Mouse (Mus musculus): ENCODE data around the gene Rimkla.
"Not testable (repeated sequence)": the region's sequence is repeated elsewhere in the genome, so short reads cannot be mapped to it uniquely, and the experiment has no call there.

Rimkla gene

DNA sequence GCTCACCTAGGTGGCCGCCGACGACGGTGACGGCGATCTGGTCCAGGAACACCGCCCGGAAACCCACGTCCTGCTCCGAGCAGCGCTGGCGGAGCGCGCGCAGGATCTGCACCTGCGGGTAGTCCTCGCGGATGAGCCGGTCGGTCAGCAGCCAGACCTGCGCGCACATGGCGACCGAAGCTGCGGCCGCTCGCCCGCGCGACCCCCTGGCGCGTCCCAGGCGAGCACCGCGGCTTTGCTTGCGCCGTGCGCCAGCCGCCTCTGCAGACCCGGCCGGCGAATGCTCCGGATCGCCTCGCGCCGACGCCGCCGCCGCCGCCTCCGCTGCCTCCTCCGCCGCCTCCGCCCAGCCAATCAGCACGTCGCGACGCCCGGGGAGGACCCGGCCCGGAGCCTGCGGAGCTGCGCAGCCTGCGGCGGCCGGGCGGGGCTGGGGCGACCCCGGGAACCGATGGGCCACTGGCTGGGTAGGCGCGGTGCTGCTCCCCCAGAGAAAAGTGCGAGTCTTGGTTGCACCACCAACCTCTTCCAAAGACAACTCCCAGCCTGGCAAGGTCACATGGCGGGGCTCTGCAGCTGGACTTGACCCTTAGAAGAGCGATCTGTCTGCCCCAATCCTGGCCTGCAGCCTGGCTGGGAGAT lies at the start of gene Rimkla:
Rimkla (minus strand) TSS at position 338 of the 642 bp plus-strand sequence.
- DNase-seq (ENCODE audit: low spot score), result no peak

DNA sequence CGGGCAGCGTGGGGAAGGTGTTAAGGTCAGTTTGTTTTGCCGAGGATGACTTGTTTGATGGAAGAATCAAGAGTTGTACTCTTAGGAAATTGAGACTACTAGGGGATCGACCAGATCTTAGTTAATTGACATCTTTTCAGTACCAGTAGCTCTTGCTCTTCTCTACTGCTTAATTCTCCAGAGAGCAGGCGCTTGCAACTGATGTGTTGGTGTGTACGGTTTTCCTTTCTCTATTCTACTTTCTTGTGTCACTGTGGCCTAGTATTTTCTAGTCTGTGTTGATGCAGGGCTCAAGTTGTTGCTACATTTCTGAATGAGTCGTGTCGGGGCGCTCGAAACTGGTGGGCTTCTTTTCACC lies 48.1 kb upstream of the Rimkla start:
- no peak for DNase-seq (ENCODE audit: low spot score)

DNA sequence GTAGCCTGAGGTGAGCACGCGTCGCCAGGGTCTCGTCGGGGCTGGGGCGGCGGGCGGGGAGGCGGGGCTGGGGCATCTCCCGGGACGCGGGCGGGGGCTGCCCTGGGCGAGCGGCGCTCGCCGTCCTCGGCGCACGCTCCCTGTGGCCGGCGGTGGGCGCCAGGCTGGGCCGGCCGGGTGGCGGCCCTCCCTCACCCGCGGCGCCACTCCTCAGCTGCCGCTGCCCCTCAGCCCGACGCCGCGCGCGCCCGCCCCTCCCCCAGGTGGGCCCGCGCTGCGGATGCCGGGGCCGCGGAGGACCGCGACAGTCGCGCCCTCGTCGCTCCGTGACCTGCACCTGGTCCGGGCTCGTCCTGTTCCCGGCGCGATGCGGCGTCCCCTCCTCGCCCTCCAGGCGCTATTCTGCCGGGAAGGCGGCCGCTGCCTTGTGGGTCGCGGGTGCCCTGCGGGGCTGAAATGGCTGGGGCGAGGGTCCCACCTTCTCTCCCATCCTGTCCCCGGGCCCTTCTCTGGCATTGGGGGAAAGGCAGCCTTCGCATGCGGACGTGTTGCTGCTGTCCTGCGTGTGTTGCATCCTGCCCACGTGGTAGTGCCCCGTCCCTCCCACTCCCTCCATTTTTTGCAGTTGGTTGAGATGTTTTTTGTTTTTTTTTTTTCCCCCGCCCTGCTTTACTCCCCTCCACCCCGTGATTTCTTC lies 47.6 kb upstream of the Rimkla start:
- no peak for DNase-seq (ENCODE audit: low spot score)

DNA sequence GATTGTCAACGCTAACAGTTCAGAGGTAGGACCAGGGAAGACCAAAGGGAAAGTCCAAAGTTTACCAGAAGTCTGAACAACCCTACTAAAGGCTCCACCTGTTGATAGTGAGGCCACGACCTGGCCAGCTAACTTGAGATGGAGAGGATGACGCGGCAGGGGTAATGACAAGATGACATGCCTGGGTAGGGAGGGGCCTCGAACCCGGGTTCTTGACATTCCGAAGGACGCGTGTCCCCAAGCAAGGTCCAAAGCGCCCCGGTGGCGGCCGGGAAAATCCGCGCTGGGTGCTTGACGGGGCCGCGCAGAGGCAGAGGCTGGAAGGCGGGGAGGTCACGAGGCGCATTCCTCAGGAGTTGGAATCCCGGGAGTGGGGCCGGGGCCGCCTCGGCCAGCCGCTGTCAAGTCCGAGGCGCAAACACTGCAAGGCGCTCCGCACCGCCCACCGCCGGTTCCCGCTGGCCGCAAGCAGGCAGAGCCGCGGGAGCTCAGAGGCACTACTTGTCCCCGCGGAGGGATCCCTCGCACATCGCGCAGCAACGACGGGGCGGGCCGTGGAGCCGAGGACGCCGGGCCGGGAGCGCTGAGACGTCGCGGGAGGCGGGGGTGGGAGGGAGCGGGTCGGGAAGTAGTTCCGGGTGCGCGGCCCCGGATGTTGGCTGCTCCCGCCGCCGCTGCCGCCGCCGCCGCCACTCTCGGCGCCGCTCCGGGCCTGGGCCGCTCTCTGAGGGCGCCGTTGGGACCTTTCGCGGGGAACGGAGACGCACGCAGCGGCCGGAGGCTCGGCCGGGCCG lies 46.8 kb upstream of the Rimkla start, which contains the start of gene Frg2f1:
Frg2f1 (minus strand) TSS at position 499 of the 794 bp plus-strand sequence.
- peak; percentile 74 for DNase-seq (ENCODE audit: low spot score)

DNA sequence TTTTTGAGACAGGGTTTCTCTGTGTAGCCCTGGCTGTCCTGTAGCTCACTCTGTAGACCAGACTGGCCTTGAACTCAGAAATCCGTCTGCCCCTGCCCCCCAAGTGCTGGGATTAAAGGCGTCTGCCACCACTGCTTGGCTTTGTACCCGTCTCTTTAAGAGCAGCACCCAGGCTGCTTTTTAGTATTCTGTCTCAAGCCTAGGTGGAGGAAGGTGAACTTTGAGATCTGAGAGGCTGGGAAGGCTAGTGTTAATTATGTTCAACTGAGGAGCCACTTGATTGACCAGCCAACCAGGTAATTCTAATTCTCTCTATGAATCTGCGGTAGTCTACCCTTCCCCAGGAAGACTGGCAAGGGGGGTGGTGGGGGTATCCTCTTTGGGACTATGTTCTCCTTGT lies 45.0 kb upstream of the Rimkla start:
- no peak for DNase-seq (ENCODE audit: low spot score)

DNA sequence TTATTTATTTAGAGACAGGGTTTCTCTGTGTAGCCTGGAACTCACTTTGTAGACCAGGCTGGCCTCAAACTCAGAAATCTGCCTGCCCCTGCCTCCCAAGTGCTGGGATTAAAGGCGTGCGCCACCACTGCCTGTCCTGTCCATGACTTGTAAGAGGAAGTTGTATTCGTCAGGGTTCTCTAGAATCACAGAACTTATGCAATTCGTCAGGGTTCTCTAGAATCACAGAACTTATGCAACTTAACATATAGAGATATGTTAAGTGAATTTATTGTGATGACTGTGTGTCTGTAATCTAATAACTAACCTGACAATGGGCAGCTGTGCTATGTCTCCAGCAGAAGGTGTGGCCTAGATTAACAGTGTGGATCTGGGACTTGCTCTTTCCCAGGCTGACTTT lies 44.2 kb upstream of the Rimkla start, which contains the start of gene Foxj3:
Foxj3 (plus strand) TSS at position 390 of the 400 bp plus-strand sequence.
- DNase-seq (ENCODE audit: low spot score), result not testable (repeated sequence)

DNA sequence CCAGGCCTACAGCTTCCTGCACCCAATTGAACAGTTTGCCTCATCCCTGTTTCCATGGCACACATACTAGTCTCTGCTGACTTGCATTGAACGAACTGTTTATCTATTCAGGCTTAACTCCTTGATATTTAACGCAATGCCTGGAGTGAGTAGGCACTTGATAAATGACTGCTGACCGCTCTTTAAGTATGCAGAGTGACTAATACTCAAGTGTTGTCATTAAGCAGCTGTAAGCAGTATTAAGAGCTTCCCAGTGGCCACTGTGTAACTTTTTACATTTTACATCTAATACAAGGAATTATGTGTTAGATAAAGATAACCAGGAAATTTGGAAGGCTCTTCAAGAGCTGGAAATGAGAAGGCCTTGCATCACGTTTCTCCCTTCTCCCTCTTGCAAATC lies 42.7 kb upstream of the Rimkla start:
- no peak for DNase-seq (ENCODE audit: low spot score)

DNA sequence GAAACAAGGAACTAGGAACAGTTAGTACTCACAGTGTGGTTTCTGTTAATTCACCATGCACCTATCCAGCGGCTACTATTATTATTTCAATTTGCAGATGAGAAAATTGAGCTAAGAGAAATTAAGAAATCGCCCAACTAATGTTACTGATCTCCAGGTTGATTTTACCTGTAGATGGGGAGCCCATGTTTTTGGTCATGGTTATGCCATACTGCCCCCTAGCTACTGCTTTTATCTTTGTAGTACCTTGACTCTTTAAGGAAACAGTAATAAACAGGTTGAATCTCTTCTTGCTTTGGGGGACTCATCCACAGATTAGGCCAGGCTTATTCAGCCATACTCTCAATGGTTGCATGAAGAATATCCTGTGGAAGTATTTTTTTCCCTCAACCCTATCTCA lies 39.4 kb upstream of the Rimkla start:
- no peak for DNase-seq (ENCODE audit: low spot score)

DNA sequence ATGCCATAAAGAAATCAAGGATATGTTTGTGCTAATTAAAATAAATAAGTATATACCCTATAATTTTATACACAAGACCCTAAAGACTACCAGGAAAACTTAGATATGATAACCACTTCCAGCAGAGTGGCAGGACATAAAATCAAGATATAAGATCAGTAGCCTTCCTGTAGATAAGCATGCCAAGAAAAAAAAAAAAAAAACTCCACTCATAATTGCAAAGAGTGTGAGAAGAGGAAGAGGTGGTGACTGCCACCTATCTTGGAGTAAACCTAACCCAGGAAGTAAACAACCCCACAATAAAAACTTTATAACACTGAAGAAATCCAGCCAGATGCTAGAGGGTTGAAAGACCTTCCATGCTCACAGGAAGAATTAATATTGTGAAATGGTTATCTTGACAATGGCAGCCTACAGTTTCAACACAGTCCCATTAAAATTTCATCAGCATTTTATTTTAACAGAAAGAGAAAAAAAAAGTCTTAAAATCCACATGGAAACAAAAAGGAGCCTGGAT lies 34.0 kb upstream of the Rimkla start:
- DNase-seq (ENCODE audit: low spot score), result no peak

DNA sequence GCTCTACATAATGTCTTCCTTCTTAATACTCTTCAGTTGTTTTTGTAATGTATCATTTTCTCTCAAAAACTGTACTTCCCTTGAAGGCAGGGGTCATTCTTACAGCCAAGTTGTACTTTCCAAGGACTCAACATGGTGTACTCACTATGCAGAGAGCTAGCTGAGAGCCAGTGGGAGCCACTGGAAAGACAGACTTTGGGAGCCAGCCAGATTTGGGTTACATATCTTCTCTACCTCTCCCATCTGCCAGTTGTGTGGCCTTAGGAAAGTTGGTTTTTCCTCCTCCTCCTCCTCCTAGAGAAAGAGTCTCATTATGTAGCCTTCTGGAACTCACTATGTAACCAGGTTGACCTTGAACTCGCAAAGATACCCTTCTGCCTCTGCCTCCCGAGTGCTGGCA lies 32.0 kb upstream of the Rimkla start:
- no peak for DNase-seq (ENCODE audit: low spot score)

DNA sequence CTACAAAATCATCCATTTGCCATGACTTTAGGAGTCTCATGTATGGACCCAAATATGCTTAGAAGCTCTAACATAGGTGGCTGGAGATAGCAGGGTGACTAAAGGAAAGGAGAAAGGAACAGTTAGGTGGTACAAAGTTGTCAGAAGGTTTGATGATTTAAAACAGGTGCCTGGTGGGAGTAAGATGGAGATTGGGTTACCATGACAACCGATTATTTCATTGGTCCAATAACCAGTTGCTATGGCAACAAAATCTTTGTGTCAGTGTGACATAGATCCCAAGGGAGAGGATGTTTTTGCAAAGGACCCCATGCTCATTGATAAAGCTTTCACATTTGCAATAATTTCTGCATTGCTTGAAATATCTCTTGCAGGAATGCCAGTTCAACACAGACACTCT lies 31.6 kb upstream of the Rimkla start:
- peak; percentile 49 for DNase-seq (ENCODE audit: low spot score)

DNA sequence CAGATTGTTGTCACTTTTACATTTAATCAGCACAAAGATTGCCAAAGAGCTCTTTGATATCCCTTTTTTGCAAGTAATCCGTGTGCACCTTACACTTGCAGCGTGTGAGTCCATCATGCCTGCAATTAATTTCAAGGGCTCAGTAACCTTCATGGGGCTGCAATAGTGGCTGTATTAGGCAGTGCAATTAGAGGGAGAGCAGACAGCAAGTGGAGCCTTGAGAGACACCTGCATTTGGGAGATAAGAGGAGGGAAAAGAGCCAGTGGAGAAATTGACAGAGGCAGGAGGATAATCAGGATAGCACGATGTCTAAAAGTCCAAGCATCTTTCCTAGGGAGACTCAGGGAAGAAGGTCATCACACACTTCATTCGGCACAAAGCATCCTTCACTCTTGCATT lies 31.1 kb upstream of the Rimkla start:
- no peak for DNase-seq (ENCODE audit: low spot score)

DNA sequence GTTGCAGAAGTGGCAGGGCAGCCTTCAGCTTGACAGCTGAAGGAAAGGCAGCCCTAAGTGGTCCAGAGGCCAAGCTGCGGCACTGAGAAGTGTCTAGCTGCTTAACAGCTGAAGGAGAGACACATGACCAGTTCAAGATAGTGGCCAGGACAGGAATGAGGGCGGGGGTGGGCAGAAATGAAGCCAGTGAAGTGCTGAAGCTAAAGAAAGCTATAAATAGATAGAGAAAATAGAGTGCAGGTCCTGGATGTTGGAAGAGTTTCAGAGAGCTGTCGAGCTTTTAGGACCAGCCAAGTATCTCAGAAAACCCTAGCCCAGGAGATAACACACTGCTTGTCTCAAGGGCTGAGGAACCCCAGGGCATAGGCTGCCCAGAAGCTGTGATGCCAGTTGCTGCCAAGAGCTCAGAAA lies 20.3 kb upstream of the Rimkla start:
- DNase-seq (ENCODE audit: low spot score), result no peak

DNA sequence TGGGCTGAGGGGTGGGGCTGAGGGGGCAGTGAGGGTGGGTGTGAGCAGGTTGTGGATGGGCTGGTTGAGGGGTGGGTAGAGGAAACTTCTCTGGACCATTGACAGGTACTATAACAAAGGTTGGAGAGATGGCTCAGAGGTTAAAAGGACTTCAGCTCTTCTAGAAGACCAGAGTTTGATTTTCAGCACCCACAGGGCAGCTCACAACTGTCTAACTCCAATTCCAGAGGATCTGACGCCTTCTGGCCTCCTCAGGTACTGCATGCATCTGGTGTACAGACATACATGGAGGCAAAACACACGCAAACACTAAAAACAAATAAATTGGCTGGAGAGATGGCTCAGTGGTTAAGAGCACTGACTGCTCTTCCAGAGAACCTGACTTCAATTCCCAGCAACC lies 19.2 kb upstream of the Rimkla start:
- DNase-seq (ENCODE audit: low spot score), result no peak

DNA sequence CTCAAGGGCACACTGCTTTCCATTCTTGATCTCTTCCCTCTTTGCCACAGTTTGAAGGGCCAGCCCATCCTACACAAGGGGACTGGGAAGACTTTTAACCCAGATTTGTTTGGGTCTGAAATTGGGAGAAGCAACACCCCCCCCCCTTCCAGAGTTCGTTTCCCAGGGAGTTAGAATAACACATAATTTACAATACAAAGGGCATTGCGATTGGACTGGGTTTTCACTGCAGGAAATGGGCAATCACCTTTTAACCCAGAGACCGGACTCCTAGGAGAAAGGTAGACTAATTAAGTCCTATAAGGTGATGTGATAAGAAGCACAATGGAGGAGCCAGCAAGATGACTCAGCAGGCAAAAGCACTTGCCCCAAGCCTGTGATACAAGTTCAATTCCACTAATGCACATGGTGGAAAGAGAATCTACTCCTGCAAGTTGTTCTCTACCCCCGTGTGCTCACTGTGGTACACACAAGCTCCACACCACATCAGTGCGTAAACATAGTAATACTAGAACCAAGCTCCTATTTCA lies 6.0 kb upstream of the Rimkla start:
- no peak for DNase-seq (ENCODE audit: low spot score)

DNA sequence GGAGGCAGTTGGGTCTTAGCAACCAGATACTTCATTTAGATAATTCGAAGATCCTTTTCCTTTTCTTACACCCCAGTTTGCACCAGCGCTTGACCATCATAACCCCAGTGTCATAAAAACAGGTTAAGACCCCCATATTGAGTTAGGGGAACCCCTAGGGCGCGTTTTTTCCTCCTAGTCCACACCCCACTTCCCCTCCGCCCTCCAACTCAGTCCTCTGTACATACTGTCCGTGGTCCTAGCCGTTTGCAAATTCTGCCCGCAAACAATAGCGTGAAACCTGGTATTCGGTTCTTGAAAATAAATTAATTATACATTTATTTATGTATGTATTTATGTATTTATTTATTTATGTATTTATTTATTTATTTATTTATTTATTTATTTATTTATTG lies 502 bp upstream of the Rimkla start:
- no peak for DNase-seq (ENCODE audit: low spot score)

DNA sequence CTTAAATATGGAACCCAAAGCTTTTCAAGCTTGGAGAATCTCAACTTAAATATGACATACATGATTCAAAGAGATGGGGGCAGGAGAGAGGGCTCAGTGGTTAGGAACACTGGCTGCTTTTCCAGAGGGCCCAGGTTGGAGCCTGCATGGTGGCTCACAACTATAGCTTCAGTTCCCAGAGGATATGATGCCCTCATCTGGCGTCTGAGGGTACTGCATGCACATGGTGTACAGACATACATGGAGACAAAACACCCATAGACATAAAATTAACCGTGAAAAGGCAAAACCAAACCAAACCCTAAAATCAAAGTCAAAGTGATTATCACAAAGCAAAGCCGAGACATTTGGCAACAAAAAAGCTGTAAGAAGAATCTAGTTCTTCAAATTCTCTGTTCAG lies 1.6 kb downstream of the Rimkla start:
- no peak for DNase-seq (ENCODE audit: low spot score)

DNA sequence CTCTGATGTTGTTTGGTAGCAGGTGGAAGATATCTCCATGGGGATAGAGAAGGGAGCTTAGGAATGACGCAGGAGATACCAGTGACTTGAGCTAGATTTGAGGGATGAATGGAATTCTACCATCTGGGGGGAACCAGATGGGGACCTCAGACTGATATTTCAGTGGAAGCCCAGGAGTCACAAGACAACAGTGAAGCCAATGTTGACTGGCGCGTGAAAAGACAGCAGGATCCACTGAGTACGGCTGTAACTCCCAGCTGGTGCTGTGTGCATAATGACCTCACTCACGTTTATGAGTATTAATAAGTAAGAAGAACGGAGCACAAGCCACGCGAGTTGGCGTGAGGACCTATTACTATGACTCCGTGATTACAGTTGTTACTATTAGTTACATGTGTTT lies 2.8 kb downstream of the Rimkla start:
- no peak for DNase-seq (ENCODE audit: low spot score)

DNA sequence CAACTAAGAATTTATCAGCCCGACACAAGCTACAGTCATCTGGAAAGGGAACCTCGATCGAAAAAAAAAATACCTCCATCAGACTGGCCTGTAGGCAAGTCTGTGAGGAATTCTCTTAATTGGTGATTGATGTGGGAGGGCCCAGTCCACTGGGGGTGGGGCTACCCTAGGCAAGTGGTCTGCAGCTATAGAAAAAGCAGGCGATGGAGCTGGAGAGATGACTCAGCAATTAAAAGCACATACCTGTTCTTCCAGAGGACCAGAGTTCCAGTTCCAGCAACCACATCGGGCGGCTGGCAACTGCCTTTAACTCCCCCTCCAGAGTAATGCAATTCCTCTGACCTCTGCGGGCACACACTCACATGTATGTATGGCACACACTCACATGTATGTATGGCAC lies 7.5 kb downstream of the Rimkla start:
- DNase-seq (ENCODE audit: low spot score), result no peak

DNA sequence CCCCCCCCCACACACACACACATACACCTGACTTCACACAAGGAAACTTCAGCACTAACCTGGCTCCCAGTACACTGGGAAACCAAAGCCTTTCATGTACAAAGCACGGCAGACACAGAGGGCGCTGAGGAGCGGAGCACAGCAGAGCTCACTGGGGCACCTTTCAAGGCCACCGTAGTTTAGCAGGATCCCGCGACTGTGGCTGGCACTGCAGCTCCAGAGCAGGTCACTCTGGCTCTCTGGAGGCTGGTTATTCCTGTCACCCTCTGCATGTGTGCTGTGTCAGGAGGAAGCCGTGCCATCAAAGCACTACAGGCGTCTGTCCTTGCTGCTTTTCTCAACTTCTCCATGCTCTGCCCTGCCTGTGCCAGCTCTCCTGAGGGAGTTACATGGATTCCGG lies 9.4 kb downstream of the Rimkla start:
- DNase-seq (ENCODE audit: low spot score), result no peak

DNA sequence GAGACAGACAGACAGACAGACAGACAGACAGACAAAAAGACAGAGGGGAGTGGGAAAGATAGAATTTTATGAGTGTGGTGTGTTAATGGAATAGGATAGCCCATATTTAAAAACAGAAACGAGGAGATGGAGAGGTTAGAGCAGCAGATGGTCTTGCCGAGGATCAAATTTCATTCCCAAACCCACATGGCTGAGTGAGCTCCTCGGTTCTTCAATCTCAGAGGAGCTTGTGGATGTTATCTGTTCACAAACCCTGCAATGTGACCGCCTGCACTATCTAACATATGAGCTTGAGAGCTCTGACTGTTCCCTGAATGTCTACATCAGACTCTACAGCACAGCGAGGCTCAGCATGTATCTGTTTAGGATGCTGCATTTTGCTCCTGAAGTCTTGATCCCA lies 19.3 kb downstream of the Rimkla start:
- no peak for DNase-seq (ENCODE audit: low spot score)

DNA sequence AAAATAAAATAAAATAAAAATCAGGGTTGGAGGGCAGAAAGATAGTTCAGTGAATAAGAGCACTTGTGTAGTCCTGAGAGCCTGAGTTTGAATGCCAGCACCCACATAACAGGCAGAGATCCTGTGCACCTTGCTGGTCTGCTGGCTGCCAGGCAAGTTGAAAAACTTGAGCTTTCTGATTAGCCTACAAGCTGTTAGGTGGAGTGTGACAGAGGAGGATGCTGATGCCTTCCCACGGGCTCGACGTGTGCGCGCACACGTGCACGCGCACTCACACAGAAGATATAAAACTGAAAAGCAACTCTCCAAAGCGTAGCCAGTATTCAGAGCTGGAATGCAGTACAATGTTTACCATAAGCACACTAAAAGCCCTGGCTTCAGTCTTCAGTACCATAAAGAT lies 19.9 kb downstream of the Rimkla start:
- DNase-seq (ENCODE audit: low spot score), result no peak
